Mouse (Mus musculus): ENCODE measurements around the gene Slc35f1.

Slc35f1 gene

GRCm38 (mm10) chr10:52940111-52940830 lies 249.9 kb downstream of the Slc35f1 start:
- no peak for DNase-seq

GRCm38 (mm10) chr10:52940831-52941216 lies 250.5 kb downstream of the Slc35f1 start:
- no peak for DNase-seq

- no peak for DNase-seq
Measured at GRCm38 (mm10) chr10:52952581-52952980, 262.2 kb downstream of the Slc35f1 start.

- no peak for DNase-seq
Measured at GRCm38 (mm10) chr10:52956728-52957127, 266.4 kb downstream of the Slc35f1 start.

- no peak for DNase-seq
Measured at GRCm38 (mm10) chr10:52979251-52979650, 288.9 kb downstream of the Slc35f1 start.

- DNase-seq: no peak
Measured at GRCm38 (mm10) chr10:52982836-52983235, 292.5 kb downstream of the Slc35f1 start.

- no peak for DNase-seq
Measured at GRCm38 (mm10) chr10:52992246-52992645, 301.9 kb downstream of the Slc35f1 start.

GRCm38 (mm10) chr10:52996886-52997285 lies 306.6 kb downstream of the Slc35f1 start:
- no peak for DNase-seq

- DNase-seq: no peak
Measured at GRCm38 (mm10) chr10:53001136-53001535, 310.8 kb downstream of the Slc35f1 start.

GRCm38 (mm10) chr10:53006229-53007190 lies 316.2 kb downstream of the Slc35f1 start:
- no peak for DNase-seq

- DNase-seq: no peak
Measured at GRCm38 (mm10) chr10:53013878-53014277, 323.5 kb downstream of the Slc35f1 start.

GRCm38 (mm10) chr10:53028454-53028853 lies 338.1 kb downstream of the Slc35f1 start:
- DNase-seq: no peak

GRCm38 (mm10) chr10:53035202-53035601 lies 344.9 kb downstream of the Slc35f1 start:
- DNase-seq: no peak

- DNase-seq: no peak
Measured at GRCm38 (mm10) chr10:53045931-53046330, 355.6 kb downstream of the Slc35f1 start.

GRCm38 (mm10) chr10:53052521-53052920 lies 362.2 kb downstream of the Slc35f1 start:
- DNase-seq: no peak

GRCm38 (mm10) chr10:53060745-53061144 lies 370.4 kb downstream of the Slc35f1 start:
- DNase-seq: no peak

- no peak for DNase-seq
Measured at GRCm38 (mm10) chr10:53062741-53063140, 372.4 kb downstream of the Slc35f1 start.

GRCm38 (mm10) chr10:53087811-53088210 lies 397.5 kb downstream of the Slc35f1 start:
- DNase-seq: peak; percentile 32

- no peak for DNase-seq
Measured at GRCm38 (mm10) chr10:53091525-53091924, 401.2 kb downstream of the Slc35f1 start.

- no peak for DNase-seq
Measured at GRCm38 (mm10) chr10:53096446-53096845, 406.1 kb downstream of the Slc35f1 start.

- no peak for DNase-seq
Measured at GRCm38 (mm10) chr10:53100881-53101280, 410.5 kb downstream of the Slc35f1 start.

GRCm38 (mm10) chr10:53101412-53101811 lies 411.1 kb downstream of the Slc35f1 start:
- DNase-seq: no peak

- DNase-seq: no peak
Measured at GRCm38 (mm10) chr10:53102423-53102822, 412.1 kb downstream of the Slc35f1 start.

GRCm38 (mm10) chr10:53115028-53115427 lies 424.7 kb downstream of the Slc35f1 start:
- peak; percentile 68 for DNase-seq

Data from lung, postnatal 10 days (tissue).